Mouse (Mus musculus) testis, adult 2 months (tissue): ENCODE data around the gene Atp5j2.

Experiments used
- CTCF ChIP-seq: fragments of 200-500 bp; IDR thresholded peaks from 2 replicates; pipeline ENCODE4 v1.5.1; 2012; ENCODE audit warnings: low read depth, mild to moderate bottlenecking, inconsistent platforms, low read length, moderate library complexity; ENCODE audit not compliant: control insufficient read depth, insufficient read depth, insufficient replicate concordance
- POLR2A ChIP-seq: fragments of 200-500 bp; IDR thresholded peaks from 2 replicates; pipeline ENCODE4 v1.6.1; 2012; ENCODE audit warnings: low read depth, mild to moderate bottlenecking, inconsistent platforms, low read length, moderate library complexity; ENCODE audit not compliant: control insufficient read depth

GRCm38 (mm10) chr5:145149294-145149693 is 42.6 kb downstream of the Atp5j2 start:
- TF ChIP-seq CTCF (no peak), POLR2A (no peak)
